Mouse (Mus musculus): ENCODE results near the gene Gnat1. TPM values are rescaled to one million over a fixed set of nuclear protein-coding genes. Genes with fewer than 3 reads are reported as not detected.

The Gnat1 gene
- polyA plus RNA-seq, 1 experiment from 2014 or later, result 1.9 TPM

DNA sequence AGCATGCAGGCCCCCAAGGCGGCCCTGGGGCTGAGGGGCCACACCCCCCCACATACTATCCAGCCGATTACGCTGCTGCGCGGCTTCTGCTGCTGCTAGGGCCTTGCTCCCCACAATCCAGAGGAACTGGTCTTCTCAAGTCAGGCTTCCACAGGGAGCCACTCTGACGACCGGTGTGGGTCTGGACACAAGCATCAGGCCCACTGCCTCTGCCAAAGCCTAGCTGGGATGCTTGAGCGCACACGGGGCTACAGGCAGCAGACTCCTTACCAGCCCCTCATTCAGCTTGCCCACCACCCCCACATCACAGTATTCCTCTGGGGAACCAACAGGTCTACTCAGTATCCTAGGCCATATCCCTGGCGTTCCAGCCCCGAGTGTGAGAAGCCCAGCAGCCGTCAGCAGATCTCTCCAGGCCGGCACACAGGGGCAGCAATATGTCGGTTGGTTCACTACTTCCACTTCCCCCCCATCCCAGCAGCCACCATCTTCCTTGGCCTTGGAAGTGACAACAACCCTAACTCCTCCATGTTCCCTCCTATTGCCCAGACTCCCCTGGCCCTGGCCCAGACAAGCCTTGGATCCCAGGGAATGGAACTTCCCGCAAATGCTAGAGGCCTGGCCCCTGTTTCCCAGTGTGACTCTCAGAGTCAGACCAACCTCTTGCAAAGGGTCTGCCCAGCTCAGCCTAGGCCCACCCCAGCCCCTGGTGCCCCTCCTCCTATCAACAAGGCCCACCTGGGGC is 45.7 kb downstream of the Gnat1 start:
- peak overlapping the region; percentile 97 for H3K4me2 ChIP-seq (replicated peaks; ENCODE audit: low read depth)
- no peak for TF ChIP-seq CTCF (IDR thresholded peaks at IDR 0.05; ENCODE audit: low read depth)
- H3K27me3 ChIP-seq (replicated peaks; ENCODE audit: control insufficient read depth, insufficient read depth, low read length), result no peaks in the 10 kb centered on the region
- H3K36me3 ChIP-seq (ENCODE audit: control insufficient read depth, insufficient read depth), result no peaks in the 10 kb centered on the region
- no peaks in the 10 kb centered on the region for H3K9me3 ChIP-seq (ENCODE audit: control insufficient read depth)
- 0 out of 2 replicates have a peak, but pooled peaks cover 16% of the 10 kb centered on the region for H3K4me1 ChIP-seq (replicated peaks; ENCODE audit: control insufficient read depth, insufficient read depth, low read length)
- H3K4me3 ChIP-seq (ENCODE audit: low read depth, low read length), result peak overlapping the region; percentile 95
- WGBS, result 2% methylated on average over 15 of the region's 15 CpGs
- peak overlapping the region; percentile 87 for H3K9ac ChIP-seq (ENCODE audit: low read depth, low read length)
- peak overlapping the region; percentile 83 for H3K27ac ChIP-seq (ENCODE audit: low read depth, low read length)
- no peak; the same call in 1 of the 2 replicates for ATAC-seq

DNA sequence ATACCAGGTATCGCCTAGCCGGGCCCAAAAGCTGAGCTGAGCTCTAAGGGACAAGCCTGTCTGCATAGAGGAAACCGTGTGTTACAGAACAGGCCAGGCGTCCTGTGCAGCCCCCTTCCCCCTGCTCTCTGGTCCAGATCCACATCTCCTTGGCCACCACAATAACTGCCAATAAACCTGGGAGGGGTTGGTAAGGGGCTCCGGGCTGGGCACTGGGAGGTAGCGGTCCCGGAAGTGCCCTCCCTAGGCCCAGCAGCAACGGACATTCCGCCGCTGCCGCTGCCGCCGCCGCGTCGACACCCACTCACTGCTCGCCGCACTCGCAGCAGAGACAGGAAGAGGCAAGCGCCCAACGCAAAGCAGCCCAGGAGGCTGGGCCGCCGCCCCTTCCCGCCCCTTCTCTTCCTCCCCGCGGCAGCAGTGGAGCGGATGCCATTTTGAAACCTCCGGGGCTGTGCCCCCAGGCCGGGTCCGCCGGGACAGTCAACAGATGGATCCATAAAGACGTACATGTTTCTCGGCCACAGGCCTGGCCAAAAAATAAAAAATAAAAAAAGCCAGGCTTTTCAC is 46.3 kb downstream of the Gnat1 start:
- WGBS, result 2% methylated on average over 33 of the region's 33 CpGs
- TF ChIP-seq CTCF (IDR thresholded peaks at IDR 0.05; ENCODE audit: low read depth), result no peak

DNA sequence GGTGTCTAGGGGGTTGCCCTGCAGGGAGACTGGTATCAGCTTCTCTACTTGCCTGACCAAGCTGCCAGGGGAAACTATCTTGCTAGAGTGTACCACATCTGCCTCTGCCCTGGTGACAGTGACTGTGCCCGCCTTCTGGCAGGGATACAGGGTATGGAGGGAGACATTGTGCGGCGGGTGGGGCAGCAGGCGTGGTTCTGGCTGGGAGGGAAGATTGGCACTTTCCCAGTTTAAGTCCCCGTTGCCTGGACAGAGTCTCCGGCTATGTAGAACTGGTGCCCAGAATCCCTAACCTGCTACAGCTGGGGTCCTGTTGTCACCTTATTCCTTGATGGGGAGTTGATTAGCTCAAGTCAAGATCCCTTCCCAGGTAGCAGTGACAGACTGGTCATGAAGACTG is 47.0 kb downstream of the Gnat1 start:
- H3K4me1 ChIP-seq (replicated peaks; ENCODE audit: control insufficient read depth, insufficient read depth, low read length), result 0 out of 2 replicates have a peak, but pooled peaks cover 16% of the 10 kb centered on the region
- H3K36me3 ChIP-seq (ENCODE audit: control insufficient read depth, insufficient read depth), result peaks cover 2% of the 10 kb centered on the region; the same call in 1 of the 2 replicates

More for the DNA sequence above, 46.3 kb downstream of the Gnat1 start:
- Histone ChIP-seq H3K9ac (ENCODE audit: low read depth, low read length) (peak overlapping the region; percentile 87), H3K27ac (ENCODE audit: low read depth, low read length) (peak overlapping the region; percentile 83), H3K4me1 (replicated peaks; ENCODE audit: control insufficient read depth, insufficient read depth, low read length) (0 out of 2 replicates have a peak, but pooled peaks cover 16% of the 10 kb centered on the region), H3K9me3 (ENCODE audit: control insufficient read depth) (no peaks in the 10 kb centered on the region), H3K36me3 (ENCODE audit: control insufficient read depth, insufficient read depth) (no peaks in the 10 kb centered on the region; the same call in 1 of the 2 replicates), H3K4me2 (replicated peaks; ENCODE audit: low read depth) (peak overlapping the region; percentile 97), H3K27me3 (replicated peaks; ENCODE audit: control insufficient read depth, insufficient read depth, low read length) (no peaks in the 10 kb centered on the region), H3K4me3 (ENCODE audit: low read depth, low read length) (peak overlapping the region; percentile 95)
- ATAC-seq, result peak; percentile 14; the same call in 1 of the 2 replicates

DNA sequence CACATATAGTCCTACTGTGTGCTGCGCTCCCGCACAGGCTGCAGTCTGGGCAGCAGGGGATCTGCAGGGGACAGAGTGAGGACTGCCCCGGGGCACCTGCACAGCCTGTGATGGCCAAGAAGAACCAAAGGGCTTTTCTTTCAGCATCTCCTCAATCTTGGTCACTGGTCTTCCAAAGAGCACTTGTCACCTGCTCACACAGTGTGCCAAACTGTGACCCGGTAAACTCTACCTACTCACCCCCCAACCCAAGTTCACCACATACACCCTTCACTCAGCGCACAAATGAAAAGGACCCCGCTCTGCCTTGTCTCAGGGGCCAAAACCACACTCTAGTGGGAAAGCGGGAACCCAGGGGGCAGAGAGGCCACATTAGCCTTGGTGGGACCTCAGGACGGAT is 47.7 kb downstream of the Gnat1 start:
- H3K4me1 ChIP-seq (replicated peaks; ENCODE audit: control insufficient read depth, insufficient read depth, low read length), result peaks cover 20% of the 10 kb centered on the region
- TF ChIP-seq CTCF (IDR thresholded peaks at IDR 0.05; ENCODE audit: low read depth), result no peak
- no peak overlapping the region for H3K27ac ChIP-seq (ENCODE audit: low read depth, low read length)
- ATAC-seq, result no peak
- H3K36me3 ChIP-seq (ENCODE audit: control insufficient read depth, insufficient read depth), result peaks cover 5% of the 10 kb centered on the region; the same call in 1 of the 2 replicates
- H3K4me3 ChIP-seq (ENCODE audit: low read depth, low read length), result no peak overlapping the region
- WGBS, result 93% methylated on average over 8 of the region's 8 CpGs
- H3K4me2 ChIP-seq (replicated peaks; ENCODE audit: low read depth), result peak overlapping the region; percentile 13; the same call in 1 of the 2 replicates
- H3K9me3 ChIP-seq (ENCODE audit: control insufficient read depth), result no peaks in the 10 kb centered on the region
- no peaks in the 10 kb centered on the region for H3K27me3 ChIP-seq (replicated peaks; ENCODE audit: control insufficient read depth, insufficient read depth, low read length)
- no peak overlapping the region for H3K9ac ChIP-seq (ENCODE audit: low read depth, low read length)

More for the DNA sequence above, 47.0 kb downstream of the Gnat1 start:
- Histone ChIP-seq H3K27me3 (replicated peaks; ENCODE audit: control insufficient read depth, insufficient read depth, low read length) (no peaks in the 10 kb centered on the region), H3K9me3 (ENCODE audit: control insufficient read depth) (no peaks in the 10 kb centered on the region), H3K4me3 (ENCODE audit: low read depth, low read length) (peak overlapping the region; percentile 95), H3K4me2 (replicated peaks; ENCODE audit: low read depth) (peak overlapping the region; percentile 97), H3K9ac (ENCODE audit: low read depth, low read length) (peak overlapping the region; percentile 87; the same call in 1 of the 2 replicates), H3K27ac (ENCODE audit: low read depth, low read length) (peak overlapping the region; percentile 83; the same call in 1 of the 2 replicates)
- 49% methylated on average over 6 of the region's 6 CpGs for WGBS
- ATAC-seq, result no peak
- TF ChIP-seq CTCF (IDR thresholded peaks at IDR 0.05; ENCODE audit: low read depth), result no peak

DNA sequence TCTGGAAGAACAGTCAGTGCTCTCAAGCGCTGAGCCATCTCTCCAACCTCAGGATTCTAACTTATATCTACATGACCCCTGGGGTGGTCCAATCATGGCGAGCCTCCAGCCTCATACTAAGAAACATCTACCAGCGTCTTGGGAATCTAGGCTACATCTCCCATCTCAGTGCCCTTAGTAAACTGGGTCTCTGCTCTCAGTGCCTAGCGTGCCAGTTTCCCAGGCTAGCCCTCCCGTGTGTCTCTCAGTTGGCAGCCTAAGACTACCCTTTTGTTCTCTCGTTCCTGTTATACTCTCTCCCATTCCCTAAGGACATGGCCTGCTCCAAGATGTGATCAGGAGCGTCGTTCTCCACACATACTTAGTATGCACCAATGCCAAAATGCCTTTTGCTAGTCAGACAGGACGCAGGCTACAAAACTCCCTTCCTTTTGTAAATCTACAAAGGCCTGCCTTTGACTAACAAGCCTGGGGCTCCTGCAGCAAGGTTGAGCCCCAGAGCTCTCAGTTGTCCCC is 48.1 kb downstream of the Gnat1 start:
- H3K4me2 ChIP-seq (replicated peaks; ENCODE audit: low read depth), result peak overlapping the region; percentile 13; the same call in 1 of the 2 replicates
- H3K36me3 ChIP-seq (ENCODE audit: control insufficient read depth, insufficient read depth), result peaks cover 5% of the 10 kb centered on the region; the same call in 1 of the 2 replicates
- H3K27ac ChIP-seq (ENCODE audit: low read depth, low read length), result no peak overlapping the region
- peaks cover 23% of the 10 kb centered on the region for H3K4me1 ChIP-seq (replicated peaks; ENCODE audit: control insufficient read depth, insufficient read depth, low read length)
- H3K4me3 ChIP-seq (ENCODE audit: low read depth, low read length), result no peak overlapping the region
- ATAC-seq, result no peak
- no peak overlapping the region for H3K9ac ChIP-seq (ENCODE audit: low read depth, low read length)
- no peaks in the 10 kb centered on the region for H3K9me3 ChIP-seq (ENCODE audit: control insufficient read depth)
- no peaks in the 10 kb centered on the region for H3K27me3 ChIP-seq (replicated peaks; ENCODE audit: control insufficient read depth, insufficient read depth, low read length)
- 83% methylated on average over 9 of the region's 9 CpGs for WGBS
- no peak for TF ChIP-seq CTCF (IDR thresholded peaks at IDR 0.05; ENCODE audit: low read depth)

DNA sequence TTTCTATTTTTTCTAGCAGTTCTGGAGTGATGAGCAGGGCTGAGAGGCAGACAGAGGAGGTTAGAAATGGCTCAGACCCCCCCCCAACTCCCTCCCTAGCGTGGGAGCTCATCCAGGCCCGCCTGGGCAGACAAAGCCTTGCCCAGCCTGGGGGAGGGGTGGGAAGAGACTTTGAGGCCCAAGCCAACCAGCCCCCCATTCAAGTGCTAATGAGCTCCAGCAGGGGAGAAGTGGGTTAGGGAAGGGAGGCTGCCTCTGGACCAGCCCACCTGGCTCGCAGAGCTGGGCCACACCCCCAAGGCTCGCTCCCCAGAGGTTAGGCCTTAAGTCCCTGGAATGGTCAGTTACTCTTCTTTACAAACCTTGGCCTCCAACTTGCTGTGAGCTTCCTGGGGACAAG is 48.9 kb downstream of the Gnat1 start:
- no peak for ATAC-seq
- Histone ChIP-seq H3K27me3 (replicated peaks; ENCODE audit: control insufficient read depth, insufficient read depth, low read length) (no peaks in the 10 kb centered on the region), H3K9ac (ENCODE audit: low read depth, low read length) (no peak overlapping the region), H3K4me2 (replicated peaks; ENCODE audit: low read depth) (peak overlapping the region; percentile 27; the same call in 1 of the 2 replicates), H3K36me3 (ENCODE audit: control insufficient read depth, insufficient read depth) (peaks cover 5% of the 10 kb centered on the region; the same call in 1 of the 2 replicates), H3K27ac (ENCODE audit: low read depth, low read length) (no peak overlapping the region), H3K9me3 (ENCODE audit: control insufficient read depth) (no peaks in the 10 kb centered on the region), H3K4me1 (replicated peaks; ENCODE audit: control insufficient read depth, insufficient read depth, low read length) (peaks cover 20% of the 10 kb centered on the region), H3K4me3 (ENCODE audit: low read depth, low read length) (no peak overlapping the region)
- WGBS, result 50% methylated on average over 4 of the region's 4 CpGs
- no peak for TF ChIP-seq CTCF (IDR thresholded peaks at IDR 0.05; ENCODE audit: low read depth)
